Mouse (Mus musculus): ENCODE measurements around the gene Hlx. TPM values are rescaled to one million over a fixed set of nuclear protein-coding genes. Genes with fewer than 3 reads are reported as not detected.
A peak's percentile ranks its signal among the peaks of the same experiment; 100 is the strongest.

The Hlx gene
- polyA plus RNA-seq, 1 experiment: not detected

- WGBS: 8% methylated on average over 6 of the region's 6 CpGs
- no peak overlapping the region for H3K27ac ChIP-seq (ENCODE audit: insufficient read depth, low read depth, low read length)
- H3K4me3 ChIP-seq (ENCODE audit: insufficient read depth, low read depth, low read length): no peak overlapping the region
- TF ChIP-seq CTCF (IDR thresholded peaks at IDR 0.05; ENCODE audit: insufficient read depth, low read depth, low read length) (no peak), POLR2A (IDR thresholded peaks at IDR 0.05; ENCODE audit: insufficient read depth, low read depth, low read length) (no peak)
- H3K4me1 ChIP-seq (ENCODE audit: control insufficient read depth, insufficient read depth, low read length): peaks cover 20% of the 10 kb centered on the region
These were observed 3.8 kb downstream of the Hlx start for GRCm38 (mm10) chr1:184728561-184729115.

GRCm38 (mm10) chr1:184727401-184728265 lies 4.8 kb downstream of the Hlx start:
- H3K27ac ChIP-seq (ENCODE audit: insufficient read depth, low read depth, low read length): no peak overlapping the region
- H3K4me3 ChIP-seq (ENCODE audit: insufficient read depth, low read depth, low read length): peak overlapping the region; percentile 28
- peaks cover 17% of the 10 kb centered on the region for H3K4me1 ChIP-seq (ENCODE audit: control insufficient read depth, insufficient read depth, low read length)
- TF ChIP-seq CTCF (IDR thresholded peaks at IDR 0.05; ENCODE audit: insufficient read depth, low read depth, low read length) (no peak), POLR2A (IDR thresholded peaks at IDR 0.05; ENCODE audit: insufficient read depth, low read depth, low read length) (no peak)
- 8% methylated on average over 49 of the region's 49 CpGs for WGBS

GRCm38 (mm10) chr1:184726576-184727300 lies 5.7 kb downstream of the Hlx start:
- Histone ChIP-seq H3K4me1 (ENCODE audit: control insufficient read depth, insufficient read depth, low read length) (peaks cover 10% of the 10 kb centered on the region), H3K27ac (ENCODE audit: insufficient read depth, low read depth, low read length) (no peak overlapping the region), H3K4me3 (ENCODE audit: insufficient read depth, low read depth, low read length) (no peak overlapping the region)
- 19% methylated on average over 16 of the region's 16 CpGs for WGBS
- TF ChIP-seq CTCF (IDR thresholded peaks at IDR 0.05; ENCODE audit: insufficient read depth, low read depth, low read length) (no peak), POLR2A (IDR thresholded peaks at IDR 0.05; ENCODE audit: insufficient read depth, low read depth, low read length) (no peak)

- no peak overlapping the region for H3K27ac ChIP-seq (ENCODE audit: insufficient read depth, low read depth, low read length)
- H3K4me1 ChIP-seq (ENCODE audit: control insufficient read depth, insufficient read depth, low read length): peaks cover 7% of the 10 kb centered on the region
- H3K4me3 ChIP-seq (ENCODE audit: insufficient read depth, low read depth, low read length): no peak overlapping the region
- WGBS: 12% methylated on average over 11 of the region's 11 CpGs
- no peak for TF ChIP-seq CTCF (IDR thresholded peaks at IDR 0.05; ENCODE audit: insufficient read depth, low read depth, low read length)
- no peak for TF ChIP-seq POLR2A (IDR thresholded peaks at IDR 0.05; ENCODE audit: insufficient read depth, low read depth, low read length)
These were observed 7.1 kb downstream of the Hlx start for GRCm38 (mm10) chr1:184725318-184725790.

- Histone ChIP-seq H3K4me1 (ENCODE audit: control insufficient read depth, insufficient read depth, low read length) (peaks cover 7% of the 10 kb centered on the region), H3K4me3 (ENCODE audit: insufficient read depth, low read depth, low read length) (no peak overlapping the region), H3K27ac (ENCODE audit: insufficient read depth, low read depth, low read length) (no peak overlapping the region)
- TF ChIP-seq POLR2A (IDR thresholded peaks at IDR 0.05; ENCODE audit: insufficient read depth, low read depth, low read length) (no peak), CTCF (IDR thresholded peaks at IDR 0.05; ENCODE audit: insufficient read depth, low read depth, low read length) (no peak)
- WGBS: 9% methylated on average over 23 of the region's 23 CpGs
These were observed 7.7 kb downstream of the Hlx start for GRCm38 (mm10) chr1:184724551-184725317.

- 7% methylated on average over 3 of the region's 3 CpGs for WGBS
- H3K4me1 ChIP-seq (ENCODE audit: control insufficient read depth, insufficient read depth, low read length): peaks cover 7% of the 10 kb centered on the region
- no peak overlapping the region for H3K4me3 ChIP-seq (ENCODE audit: insufficient read depth, low read depth, low read length)
- TF ChIP-seq POLR2A (IDR thresholded peaks at IDR 0.05; ENCODE audit: insufficient read depth, low read depth, low read length): no peak
- no peak for TF ChIP-seq CTCF (IDR thresholded peaks at IDR 0.05; ENCODE audit: insufficient read depth, low read depth, low read length)
- no peak overlapping the region for H3K27ac ChIP-seq (ENCODE audit: insufficient read depth, low read depth, low read length)
These were observed 8.5 kb downstream of the Hlx start for GRCm38 (mm10) chr1:184723899-184724298.

- Histone ChIP-seq H3K4me1 (ENCODE audit: control insufficient read depth, insufficient read depth, low read length) (no peaks in the 10 kb centered on the region), H3K4me3 (ENCODE audit: insufficient read depth, low read depth, low read length) (no peak overlapping the region), H3K27ac (ENCODE audit: insufficient read depth, low read depth, low read length) (no peak overlapping the region)
- no peak for TF ChIP-seq POLR2A (IDR thresholded peaks at IDR 0.05; ENCODE audit: insufficient read depth, low read depth, low read length)
- no peak for TF ChIP-seq CTCF (IDR thresholded peaks at IDR 0.05; ENCODE audit: insufficient read depth, low read depth, low read length)
- WGBS: 3% methylated on average over 9 of the region's 9 CpGs
These were observed 11.3 kb downstream of the Hlx start for GRCm38 (mm10) chr1:184721121-184721520.

Measured in olfactory bulb, adult 2 months (tissue).